In genomic region chr1:164452580-164452979, GRCm38 (mm10) we compare ENCODE assay signal across 20 mouse cellular contexts. TPM values are rescaled to one million over a fixed set of nuclear protein-coding genes. Genes with fewer than 3 reads are reported as not detected.
DNase-seq lines count a peak whose midpoint lies in the region; ATAC-seq and TF ChIP-seq lines count a peak whose summit lies in the region.
"Had no signal": no experiment of that assay in that cellular context is flagged by ENCODE, and none has a peak within 500 bp of the region (broad histone marks: within the 10 kb centered on the region; RNA-seq: fewer than 3 reads in every experiment).

No protein-coding gene starts in this region.

- TF ChIP-seq EP300 in heart, adult 2 months (IDR thresholded peaks at IDR 0.05; ENCODE audit: insufficient read depth, low read depth, low read length) = no peak
- TF ChIP-seq EP300 in heart, postnatal 0 days (IDR thresholded peaks at IDR 0.05; ENCODE audit: low read depth) = no peak

- no peak for TF ChIP-seq CTCF in heart, adult 2 months (IDR thresholded peaks at IDR 0.05)
- no peak for TF ChIP-seq CTCF in heart, postnatal 0 days (IDR thresholded peaks at IDR 0.05; ENCODE audit: low read depth)

- no peak for ATAC-seq in heart, postnatal 0 days (ENCODE audit: insufficient read depth, low read depth)
- ATAC-seq in erythroid progenitor cell, adult 5-6 weeks (replicated peaks; ENCODE audit: low FRiP score, poor library complexity, severe bottlenecking) = no peak
- ATAC-seq: forebrain, embryonic 15.5 days; midbrain, embryonic 15.5 days had no signal

- no peak overlapping the region for H3K4me3 ChIP-seq in heart, adult 2 months
- H3K4me3 ChIP-seq in heart, postnatal 0 days (ENCODE audit: low read depth, low read length) = no peak overlapping the region
- H3K4me3 ChIP-seq: erythroblast, embryonic 14.5 days; forebrain, embryonic 15.5 days; hindbrain, embryonic 10.5 days; liver, embryonic 13.5 days; lung, embryonic 15.5 days; megakaryocyte, embryonic 14.5 days; midbrain, embryonic 15.5 days had no signal

- peaks cover 31% of the 10 kb centered on the region for H3K36me3 ChIP-seq in heart, adult 2 months (ENCODE audit: control insufficient read depth, insufficient read depth, low read length)
- H3K36me3 ChIP-seq in heart, postnatal 0 days (replicated peaks; ENCODE audit: control insufficient read depth, insufficient read depth, low read length) = peaks cover 45% of the 10 kb centered on the region
- H3K36me3 ChIP-seq: liver, embryonic 13.5 days; lung, embryonic 15.5 days had no signal

- H3K27ac ChIP-seq in heart, adult 2 months = peak overlapping the region; percentile 7; the same call in 1 of the 2 replicates
- peak overlapping the region; percentile 73; the same call in 1 of the 2 replicates for H3K27ac ChIP-seq in heart, postnatal 0 days (ENCODE audit: low read depth)
- H3K27ac ChIP-seq: forebrain, embryonic 15.5 days; hindbrain, embryonic 10.5 days; liver, embryonic 13.5 days; lung, embryonic 15.5 days; midbrain, embryonic 15.5 days had no signal

- DNase-seq in heart, adult 2 months = no peak
- no peak for DNase-seq in heart, postnatal 14 days
- DNase-seq in heart, postnatal 0 days (ENCODE audit: low spot score) = no peak
- no peak for DNase-seq in heart, adult 18-20 months
- DNase-seq in thymus, postnatal 25 days = peak; percentile 16
- no peak for DNase-seq in thymus, adult 18-20 months
- DNase-seq in cerebellum, adult 18-20 months = no peak
- DNase-seq: adrenal gland, adult 2 months; cerebellum, postnatal 36 days; kidney, adult 18-20 months; liver, embryonic 13.5 days; retina, postnatal 1 day; right cerebral cortex, postnatal 4 days had no signal

- H3K9me3 ChIP-seq in heart, postnatal 0 days (replicated peaks; ENCODE audit: control insufficient read depth, low read length) = no peaks in the 10 kb centered on the region
- H3K9me3 ChIP-seq: forebrain, embryonic 15.5 days; hindbrain, embryonic 10.5 days; liver, embryonic 13.5 days; lung, embryonic 15.5 days; midbrain, embryonic 15.5 days had no signal

- H3K4me1 ChIP-seq in heart, adult 2 months (ENCODE audit: control insufficient read depth, insufficient read depth, low read length) = peaks cover 8% of the 10 kb centered on the region
- H3K4me1 ChIP-seq in heart, postnatal 0 days (ENCODE audit: control insufficient read depth, insufficient read depth) = peaks cover 35% of the 10 kb centered on the region
- H3K4me1 ChIP-seq: lung, embryonic 15.5 days had no signal

- H3K4me2 ChIP-seq in heart, postnatal 0 days (ENCODE audit: low read depth, low read length) = no peak overlapping the region
- H3K4me2 ChIP-seq: forebrain, embryonic 15.5 days; liver, embryonic 13.5 days; lung, embryonic 15.5 days; midbrain, embryonic 15.5 days had no signal

- 70% methylated on average over 6 of the region's 6 CpGs for WGBS in heart, adult 2 months
- 65% methylated on average over 6 of the region's 6 CpGs for WGBS in heart, postnatal 0 days

- H3K27me3 ChIP-seq in heart, adult 2 months (ENCODE audit: control insufficient read depth, insufficient read depth, low read length) = no peaks in the 10 kb centered on the region; the same call in 1 of the 2 replicates
- H3K27me3 ChIP-seq in heart, postnatal 0 days (ENCODE audit: control insufficient read depth, insufficient read depth, low read length) = no peaks in the 10 kb centered on the region
- H3K27me3 ChIP-seq: forebrain, embryonic 15.5 days; midbrain, embryonic 15.5 days had no signal

- no peak overlapping the region for H3K9ac ChIP-seq in heart, adult 2 months (ENCODE audit: low read depth, low read length)
- no peak overlapping the region for H3K9ac ChIP-seq in heart, postnatal 0 days (replicated peaks; ENCODE audit: low read depth, low read length)
- H3K9ac ChIP-seq: forebrain, embryonic 15.5 days; liver, embryonic 13.5 days; lung, embryonic 15.5 days; midbrain, embryonic 15.5 days had no signal

- TF ChIP-seq POLR2A in heart, adult 2 months (IDR thresholded peaks at IDR 0.05; ENCODE audit: insufficient read depth, low read depth, low read length) = no peak

- H3K79me2 ChIP-seq in heart, adult 2 months (replicated peaks; ENCODE audit: control insufficient read depth, insufficient read depth, low read length) = no peaks in the 10 kb centered on the region; the same call in 1 of the 2 replicates

- intact Hi-C loops in heart, adult 2 months (cut with DNase I) = no loop called here
- intact Hi-C loops in heart, postnatal 14 days (cut with DNase I) = loop anchor here (5.0 kb wide), 1 partner anchor 85 kb away; no protein-coding TSS in a partner anchor

RNA-seq across cellular contexts. Expression of gene Atp1b1, which starts 5.6 kb away (rescaled TPM):
- total RNA-seq in heart, adult 2 months (2021) = 100 to 1,000 TPM; 328 to 391 TPM
- 136 and 178 TPM in 2 replicates for polyA plus RNA-seq in heart, adult 2 months (2012; rRNA removed)
- total RNA-seq in heart, postnatal 14 days (2021) = 100 to 1,000 TPM; 452 to 466 TPM
- total RNA-seq in heart, postnatal 0 days (2014; rRNA removed; ENCODE audit: low replicate concordance) = 149 and 175 TPM in 2 replicates
- polyA plus RNA-seq in heart, postnatal 0 days (2015; fragmentation: Nextera tagmentation; extraction: Ambion mirVana) = 308 TPM in 2 replicates
- 100 to 1,000 TPM; 312 to 314 TPM for total RNA-seq in heart, adult 18-20 months (2021)
- total RNA-seq in erythroid progenitor cell, adult 5-6 weeks (2015; ENCODE audit: low replicate concordance) = 24.9 and 41.5 TPM in 2 replicates
- total RNA-seq in erythroid progenitor cell, adult 5-6 weeks (2017; ENCODE audit: low replicate concordance) = 12.6 and 30.4 TPM in 2 replicates
- polyA plus RNA-seq: erythroblast, embryonic 14.5 days had no signal
